Mouse (Mus musculus): ENCODE results near the gene Oxsm. TPM values are rescaled to one million over a fixed set of nuclear protein-coding genes. Genes with fewer than 3 reads are reported as not detected.

Gene Oxsm
- polyA plus RNA-seq, 1 experiment from 2014 or later = 1.3 TPM

GRCm38 (mm10) chr14:16194125-16194524 lies 55.5 kb downstream of the Oxsm start:
- DNase-seq (no peak), ATAC-seq (ENCODE audit: low FRiP score, low TSS enrichment) (no peak)
- H3K27me3 ChIP-seq (ENCODE audit: control insufficient read depth, insufficient read depth, low read length) = no peaks in the 10 kb centered on the region
- no peak overlapping the region for H3K4me2 ChIP-seq (ENCODE audit: low read length)
- no peaks in the 10 kb centered on the region for H3K4me1 ChIP-seq (ENCODE audit: control insufficient read depth, insufficient read depth, low read length)
- 85% methylated on average over 1 of the region's 1 CpGs for WGBS
- H3K9me3 ChIP-seq (ENCODE audit: control insufficient read depth, low read length) = no peaks in the 10 kb centered on the region
- H3K4me3 ChIP-seq (replicated peaks; ENCODE audit: low read depth, low read length) = no peak overlapping the region
- H3K36me3 ChIP-seq (ENCODE audit: control insufficient read depth, insufficient read depth, low read length) = no peaks in the 10 kb centered on the region
- no peak overlapping the region for H3K9ac ChIP-seq (replicated peaks; ENCODE audit: low read length)
- H3K27ac ChIP-seq (replicated peaks; ENCODE audit: low read depth, low read length) = no peak overlapping the region

GRCm38 (mm10) chr14:16189142-16189541 lies 60.5 kb downstream of the Oxsm start:
- Histone ChIP-seq H3K4me2 (ENCODE audit: low read length) (no peak overlapping the region), H3K9ac (replicated peaks; ENCODE audit: low read length) (no peak overlapping the region), H3K27ac (replicated peaks; ENCODE audit: low read depth, low read length) (no peak overlapping the region), H3K36me3 (ENCODE audit: control insufficient read depth, insufficient read depth, low read length) (no peaks in the 10 kb centered on the region), H3K4me1 (ENCODE audit: control insufficient read depth, insufficient read depth, low read length) (no peaks in the 10 kb centered on the region), H3K9me3 (ENCODE audit: control insufficient read depth, low read length) (no peaks in the 10 kb centered on the region), H3K27me3 (ENCODE audit: control insufficient read depth, insufficient read depth, low read length) (no peaks in the 10 kb centered on the region), H3K4me3 (replicated peaks; ENCODE audit: low read depth, low read length) (no peak overlapping the region)
- DNase-seq (no peak), ATAC-seq (ENCODE audit: low FRiP score, low TSS enrichment) (no peak)
- WGBS = 73% methylated on average over 1 of the region's 1 CpGs

Other genes starting within 250 kb of the Oxsm start
- gene Ngly1, start 528 bp downstream of the Oxsm start, polyA plus RNA-seq (2014; fragmentation: Nextera tagmentation; extraction: Ambion mirVana) = 22.8 and 28.8 TPM in 2 replicates
- gene Top2b, start 115.4 kb upstream of the Oxsm start, polyA plus RNA-seq (2014; fragmentation: Nextera tagmentation; extraction: Ambion mirVana) = 125 and 207 TPM in 2 replicates